Mouse (Mus musculus) hematopoietic stem cell, adult 5-6 weeks (primary cell): ENCODE data around the gene B3gnt2. TPM values are rescaled to one million over a fixed set of nuclear protein-coding genes. Genes with fewer than 3 reads are reported as not detected.

Experiments
- ATAC-seq, 2 experiments: fragments of 125-278 bp in 1 of 2; replicated peaks in 1 of 2; 2 replicates each; pipeline ENCODE4 v1.8.0; 2016 to 2017; ENCODE audit warnings: inconsistent platforms in 2 of 2, mild to moderate bottlenecking in 2 of 2, moderate number of reproducible peaks in 2 of 2, low read depth in 1 of 2, moderate TSS enrichment in 1 of 2; ENCODE audit not compliant: low FRiP score in 2 of 2, poor library complexity in 2 of 2, severe bottlenecking in 2 of 2, insufficient read depth in 1 of 2, low TSS enrichment in 1 of 2
- total RNA-seq: library from RNA; stranded (forward); fragments of 172-1452, 232-1000 nt; gene quantifications from 2 replicates; pipeline ENCODE4 v1.2.3, GENCODE M21; 2017

The B3gnt2 gene
- total RNA-seq, 1 experiment from 2014 or later, result 13.7 TPM

DNA sequence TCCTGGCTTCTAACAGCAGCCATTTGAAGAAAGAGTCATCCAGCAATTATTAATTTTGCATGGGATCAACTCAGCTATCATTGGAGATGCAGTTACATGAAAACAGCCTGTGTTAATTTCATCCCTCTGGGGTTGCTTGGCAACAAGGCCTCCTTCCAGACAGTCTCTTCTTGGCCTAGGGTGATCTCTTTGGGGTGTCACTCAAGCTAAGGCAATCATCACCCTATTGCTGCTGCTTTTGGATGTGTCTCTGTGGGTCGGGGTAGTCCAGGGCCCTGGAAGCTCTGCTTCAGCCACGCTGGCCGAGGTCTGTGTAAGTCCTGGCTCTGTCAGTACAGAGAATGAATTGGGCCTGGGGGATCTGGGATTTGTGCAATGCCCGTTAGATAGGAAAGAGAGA is 14.5 kb upstream of the B3gnt2 start:
- ATAC-seq, result no peak

DNA sequence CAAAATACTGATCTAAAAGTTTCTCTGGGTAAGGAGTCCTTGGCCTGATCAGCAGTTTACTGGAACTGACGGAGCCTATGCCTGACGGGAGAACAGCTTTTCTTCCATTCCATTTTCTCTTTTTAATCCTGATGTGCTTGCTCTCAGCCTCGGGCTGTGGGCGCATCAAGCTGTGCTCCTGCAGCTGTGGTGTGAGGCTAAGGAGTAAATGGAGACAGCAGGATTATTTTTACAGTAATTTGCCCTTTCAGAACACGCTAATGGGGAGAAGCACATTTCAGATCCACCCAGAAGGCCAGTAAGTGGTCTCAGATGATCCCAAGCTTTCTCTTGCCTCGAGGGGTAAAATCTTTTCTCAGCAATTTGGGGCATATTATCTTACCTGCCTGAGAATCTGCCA is 14.0 kb upstream of the B3gnt2 start:
- ATAC-seq, result no peak

DNA sequence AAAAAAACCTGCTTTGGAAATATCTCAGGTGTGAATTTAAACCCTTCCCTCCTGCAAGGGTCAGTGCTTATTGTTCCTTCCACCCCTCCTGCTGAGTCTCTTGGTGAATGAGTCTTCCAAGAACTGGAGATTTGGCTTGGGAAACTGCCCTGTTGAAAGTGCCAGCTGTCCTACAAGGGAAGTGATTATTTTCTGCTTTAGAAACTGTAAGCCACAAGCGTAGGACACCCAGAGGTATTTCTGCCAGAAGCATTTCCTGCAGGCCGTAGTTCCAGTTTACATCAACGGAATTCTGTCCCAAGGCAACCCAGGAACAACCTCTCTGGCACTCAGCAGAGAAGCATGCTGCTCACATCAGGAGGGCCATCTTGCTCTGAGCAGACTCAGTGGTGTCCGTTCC is 12.6 kb upstream of the B3gnt2 start:
- peak in 1 of 2 experiments; percentile 9; a peak in 1 of 4 replicates for ATAC-seq

DNA sequence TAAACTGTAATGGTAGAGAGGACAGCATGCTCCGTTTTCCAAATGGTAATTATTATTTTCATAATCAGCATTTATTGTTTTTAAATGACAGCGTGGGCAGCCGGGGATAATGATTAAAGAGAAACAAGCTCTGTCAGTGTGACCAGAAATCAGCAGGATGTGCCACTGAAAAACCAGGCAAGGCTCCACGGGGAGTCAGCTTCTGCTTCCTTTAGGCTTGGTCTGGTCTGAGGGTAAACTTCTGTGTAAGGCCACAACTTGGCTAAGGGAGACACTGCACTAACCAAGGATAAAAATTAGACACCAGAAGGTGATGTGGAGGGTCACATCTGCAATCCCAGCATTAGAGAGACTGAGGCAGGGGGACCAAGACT is 11.5 kb upstream of the B3gnt2 start:
- peak; percentile 5 to 39; a peak in 2 of 4 replicates for ATAC-seq

DNA sequence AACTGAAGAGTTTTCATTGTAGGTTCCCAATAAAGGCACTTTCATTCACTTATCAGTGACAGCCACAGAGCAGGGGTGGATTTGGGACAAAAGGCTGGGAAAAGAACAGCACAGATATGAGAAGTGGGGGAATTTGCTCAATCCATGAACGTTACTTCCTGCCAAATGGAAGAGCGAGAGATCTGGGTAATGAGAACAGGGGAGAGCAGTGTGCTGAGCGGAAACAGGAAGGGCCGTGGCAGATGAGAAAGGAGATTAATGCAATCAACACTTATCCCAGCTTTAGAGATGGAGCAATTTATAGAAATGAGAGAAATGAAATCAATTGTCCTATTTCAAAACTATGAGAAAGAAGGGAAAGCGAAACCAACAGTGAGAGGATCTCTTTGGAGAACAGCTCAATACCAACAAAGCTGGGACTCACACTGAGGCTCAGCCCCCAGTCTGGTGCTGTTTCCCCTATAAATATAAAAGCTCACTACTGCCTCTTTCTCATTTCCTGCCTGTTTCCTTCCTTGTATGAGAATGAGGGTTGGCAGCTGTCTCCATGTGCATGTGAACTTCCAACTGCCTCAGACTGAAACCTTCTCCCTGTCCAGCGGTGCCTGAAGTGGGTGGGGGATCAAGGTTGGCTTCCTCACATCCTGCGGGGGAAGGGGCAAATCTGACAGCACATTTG is 11.0 kb upstream of the B3gnt2 start:
- ATAC-seq, result peak; percentile 74 to 84

DNA sequence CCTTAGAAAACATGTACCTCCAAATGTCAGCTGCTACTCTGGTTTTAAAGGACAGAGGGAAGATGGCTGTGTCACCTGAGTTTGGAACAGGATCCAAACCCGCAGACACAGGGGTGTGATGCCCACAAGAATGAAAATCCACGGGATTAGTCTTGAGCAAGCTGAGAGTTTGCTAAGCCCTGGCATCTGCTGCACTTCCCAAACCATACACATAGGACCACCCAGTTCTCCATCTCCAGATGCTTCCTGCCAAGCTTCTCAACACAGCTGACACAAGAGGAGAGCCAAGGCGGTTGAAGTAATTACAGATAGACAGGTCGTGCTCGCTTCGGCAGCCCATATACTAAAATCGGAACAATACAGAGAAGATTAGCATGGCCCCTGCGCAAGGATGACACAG is 7.8 kb upstream of the B3gnt2 start:
- no peak for ATAC-seq

DNA sequence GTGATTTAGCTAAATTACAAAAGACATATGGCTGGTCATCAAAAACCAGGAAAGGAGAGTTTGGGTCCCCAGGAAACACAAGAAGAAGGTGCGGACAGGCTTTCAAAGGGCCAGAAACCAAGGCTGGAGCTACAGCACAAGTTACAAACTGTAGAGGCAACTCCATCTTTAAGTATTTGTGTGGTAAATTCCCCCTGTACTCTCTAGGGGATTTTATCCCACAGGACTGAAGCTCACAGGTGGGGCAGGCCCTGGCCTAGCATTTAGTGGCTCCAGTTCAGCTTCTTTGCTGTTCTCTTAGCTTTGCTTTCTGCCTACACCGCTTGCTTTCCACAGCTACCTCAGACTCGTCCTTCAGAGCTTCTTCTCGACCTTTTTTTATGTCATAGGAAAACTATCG is 6.9 kb upstream of the B3gnt2 start:
- ATAC-seq, result no peak

DNA sequence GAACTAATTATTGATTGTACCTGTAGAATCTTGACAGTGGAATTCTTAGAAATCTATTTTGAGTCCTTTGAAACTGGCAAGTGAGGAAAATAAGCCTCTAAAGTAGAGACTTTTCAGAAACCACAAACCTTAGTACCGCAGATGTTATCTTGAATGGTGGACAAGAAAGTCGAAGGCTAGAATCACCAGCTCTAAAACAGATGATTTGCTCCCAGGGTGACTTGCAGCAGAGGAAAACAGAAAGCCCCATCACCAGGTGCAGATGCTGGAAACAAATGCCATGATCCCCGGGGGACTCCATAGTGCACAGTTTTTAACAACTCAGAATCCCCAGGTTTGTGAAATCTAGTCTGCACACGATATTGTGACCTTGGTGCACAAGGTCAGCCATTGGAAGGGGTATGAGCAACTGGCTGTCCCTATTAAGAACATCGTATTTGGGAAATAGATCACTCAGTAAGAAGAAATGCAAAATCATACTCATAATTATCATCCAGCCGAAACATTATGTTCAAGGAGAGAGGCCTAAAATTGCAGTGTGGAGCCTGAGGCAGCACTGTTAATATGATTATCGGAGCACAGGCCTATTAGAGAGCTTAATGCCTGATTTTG is 5.0 kb upstream of the B3gnt2 start:
- peak; percentile 39 to 42; a peak in 2 of 4 replicates for ATAC-seq

DNA sequence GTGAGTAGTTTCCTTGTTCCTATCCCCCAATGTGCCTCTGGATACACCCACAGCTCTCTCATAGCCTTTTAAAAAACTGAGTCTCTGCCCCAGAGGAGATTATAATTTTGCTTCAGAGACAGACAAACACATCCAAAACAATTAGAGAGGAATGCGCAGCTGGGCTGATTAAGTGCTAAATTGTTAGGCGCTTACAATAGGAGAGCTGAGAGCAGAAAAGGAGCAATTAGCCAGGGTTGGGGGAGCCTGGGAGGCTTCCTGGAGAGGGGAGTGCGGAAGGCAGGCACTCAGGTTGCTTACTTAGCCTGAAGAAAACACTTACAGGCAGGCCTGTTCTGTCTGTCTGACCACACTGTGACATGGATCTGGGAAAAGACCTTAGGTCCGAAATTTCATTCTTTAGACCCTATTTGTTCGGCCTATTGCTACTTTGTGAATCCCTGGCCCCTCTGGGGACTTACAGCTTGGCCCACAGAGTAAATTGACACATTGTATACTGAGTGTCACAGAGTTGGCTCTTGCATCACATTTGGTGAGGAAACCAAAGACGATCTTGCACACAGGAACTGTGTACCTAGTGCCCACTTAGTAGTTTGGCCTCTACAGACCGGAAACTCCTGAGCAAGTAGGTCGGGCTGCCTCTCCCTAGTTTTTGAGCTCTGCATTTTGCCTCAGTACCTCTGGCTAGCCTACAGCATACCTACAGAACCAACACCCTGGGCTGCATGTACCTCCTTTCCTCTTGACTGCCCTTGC is 3.7 kb upstream of the B3gnt2 start:
- peak in 1 of 2 experiments; percentile 19; a peak in 1 of 4 replicates for ATAC-seq

DNA sequence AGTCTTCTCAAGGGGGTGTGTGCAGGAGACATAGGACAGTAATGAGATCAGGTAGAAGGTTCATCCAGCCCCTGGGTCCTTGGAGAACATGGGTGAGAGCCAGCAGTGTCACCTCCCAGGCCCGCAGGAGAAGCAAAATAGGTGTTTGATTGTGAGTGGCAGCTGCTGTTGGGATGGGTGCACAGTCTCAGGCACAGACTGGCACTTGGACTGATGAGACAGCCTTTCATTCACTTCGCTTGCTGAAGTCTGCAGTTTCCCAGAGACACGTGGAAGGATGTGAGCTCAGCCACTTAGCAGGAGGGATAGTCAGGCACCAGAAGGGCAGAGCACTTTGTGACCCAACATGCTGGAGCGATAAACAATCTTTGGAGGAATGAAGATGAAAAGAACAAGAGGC is 2.8 kb upstream of the B3gnt2 start:
- ATAC-seq, result no peak

DNA sequence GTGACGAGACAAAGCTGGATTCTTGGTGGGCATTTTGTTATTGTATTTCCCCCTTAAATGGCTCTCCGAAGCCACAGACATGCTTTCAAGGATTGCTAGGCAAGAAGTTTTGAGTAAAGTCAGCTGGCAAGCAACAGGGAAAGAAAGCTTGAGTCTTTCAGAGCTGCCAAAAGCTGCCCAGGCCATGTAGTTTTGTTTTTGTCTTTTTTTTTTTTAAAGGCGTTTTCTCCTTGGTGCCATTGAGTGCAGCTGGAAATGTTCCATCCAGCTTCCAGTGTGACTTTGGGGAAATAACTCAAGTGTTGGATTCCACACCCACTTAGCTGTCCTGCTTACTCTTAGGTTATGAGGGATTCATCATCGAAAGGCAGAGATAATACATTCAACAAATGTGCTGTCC is 554 bp upstream of the B3gnt2 start:
- no peak for ATAC-seq

DNA sequence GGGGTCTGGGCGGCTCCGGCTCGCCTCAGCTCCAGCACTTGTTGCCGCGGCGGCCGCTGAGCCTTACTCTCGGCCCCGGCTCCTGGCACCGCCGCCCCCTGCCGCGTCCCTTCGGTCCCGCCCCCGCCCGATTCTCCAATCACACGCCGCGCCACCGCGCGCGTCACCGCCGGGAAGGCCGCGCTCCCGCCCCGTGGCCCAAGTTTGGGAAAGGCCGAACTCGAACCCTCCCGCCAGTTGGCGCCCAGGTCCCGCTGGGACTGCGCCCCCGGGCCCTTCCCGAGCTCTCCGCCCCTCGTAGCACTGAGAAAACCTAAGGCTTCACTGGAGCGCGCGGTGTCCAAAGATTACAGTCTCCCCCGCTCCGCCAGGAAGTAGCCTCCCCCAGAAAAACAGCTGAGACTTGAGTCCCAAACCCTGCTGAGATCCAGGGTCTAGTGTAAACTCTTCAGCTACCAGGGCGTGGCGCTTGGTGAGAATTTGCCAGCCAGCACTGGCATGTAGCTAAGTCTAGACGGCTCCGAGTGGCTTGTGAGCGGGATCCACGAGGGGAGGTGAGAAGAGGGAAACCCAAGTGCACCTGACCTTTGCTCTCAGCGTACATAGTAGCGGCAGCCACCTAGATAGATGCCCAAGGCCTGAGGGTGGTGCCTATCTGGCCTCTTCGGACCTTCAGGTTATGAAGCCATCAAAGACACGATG is 977 bp downstream of the B3gnt2 start:
- ATAC-seq, result peak; percentile 63 to 66

DNA sequence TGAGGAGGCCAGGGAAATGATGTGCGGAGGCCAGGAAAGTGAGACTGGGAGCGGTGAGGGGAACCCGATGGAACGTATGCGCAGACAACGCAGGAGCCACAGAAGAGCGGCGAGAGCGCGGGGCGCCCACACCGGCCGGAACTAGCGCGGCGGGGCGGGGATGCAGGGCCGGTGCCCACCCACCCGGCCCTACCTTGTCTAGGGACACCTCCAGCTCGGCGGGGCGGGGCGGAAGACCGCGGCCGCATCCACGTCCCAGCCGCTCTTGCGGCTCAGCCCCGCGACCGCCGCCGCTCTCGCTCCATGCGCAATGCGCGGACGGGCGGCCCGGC is 1.5 kb downstream of the B3gnt2 start:
- ATAC-seq, result peak in 1 of 2 experiments; percentile 3; a peak in 2 of 4 replicates

DNA sequence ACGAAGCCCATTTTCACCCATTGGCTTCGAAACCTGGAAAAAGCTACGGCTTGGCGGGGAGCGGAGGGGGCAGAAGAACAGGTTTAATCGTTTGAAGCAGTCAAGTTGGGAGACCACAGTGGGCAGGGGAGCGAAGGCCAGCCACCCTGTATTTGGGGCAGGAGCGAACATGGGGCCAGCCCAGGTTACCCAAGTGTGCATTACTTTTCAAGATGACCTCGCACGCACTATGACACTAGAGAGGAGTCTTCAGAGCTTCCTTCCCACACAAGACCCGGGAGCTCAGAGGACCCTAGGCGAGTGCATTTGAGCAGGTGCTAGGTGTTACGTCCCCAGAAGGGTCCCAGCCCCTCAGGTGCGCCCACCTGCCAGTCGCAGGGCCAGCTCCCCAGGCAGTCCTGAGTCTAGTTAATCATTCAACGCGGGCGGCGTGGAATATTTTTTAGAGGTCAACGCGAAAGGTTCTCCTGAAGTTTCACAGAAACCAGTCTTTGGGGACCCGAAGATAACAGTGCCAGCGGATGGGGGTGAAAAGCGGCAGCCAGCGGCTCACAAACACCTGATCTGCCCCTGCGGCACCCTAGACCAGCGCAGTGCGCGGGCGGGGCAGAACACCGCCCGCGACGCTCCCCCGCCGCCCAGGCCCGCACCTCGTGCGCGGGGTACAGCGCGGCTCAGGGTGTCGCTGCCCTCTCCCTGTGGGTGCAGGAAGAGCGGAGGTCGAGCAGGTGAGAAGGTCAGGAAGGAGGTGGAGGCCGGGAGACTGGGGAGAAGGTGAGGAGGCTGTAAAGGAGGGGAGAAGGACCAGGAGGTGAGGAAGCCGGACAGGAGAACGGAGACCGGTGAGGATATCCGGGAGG is 2.1 kb downstream of the B3gnt2 start:
- ATAC-seq, result 0 out of 4 replicates have a peak, but pooled peaks of 1 of the 2 experiments have one; percentile 11

DNA sequence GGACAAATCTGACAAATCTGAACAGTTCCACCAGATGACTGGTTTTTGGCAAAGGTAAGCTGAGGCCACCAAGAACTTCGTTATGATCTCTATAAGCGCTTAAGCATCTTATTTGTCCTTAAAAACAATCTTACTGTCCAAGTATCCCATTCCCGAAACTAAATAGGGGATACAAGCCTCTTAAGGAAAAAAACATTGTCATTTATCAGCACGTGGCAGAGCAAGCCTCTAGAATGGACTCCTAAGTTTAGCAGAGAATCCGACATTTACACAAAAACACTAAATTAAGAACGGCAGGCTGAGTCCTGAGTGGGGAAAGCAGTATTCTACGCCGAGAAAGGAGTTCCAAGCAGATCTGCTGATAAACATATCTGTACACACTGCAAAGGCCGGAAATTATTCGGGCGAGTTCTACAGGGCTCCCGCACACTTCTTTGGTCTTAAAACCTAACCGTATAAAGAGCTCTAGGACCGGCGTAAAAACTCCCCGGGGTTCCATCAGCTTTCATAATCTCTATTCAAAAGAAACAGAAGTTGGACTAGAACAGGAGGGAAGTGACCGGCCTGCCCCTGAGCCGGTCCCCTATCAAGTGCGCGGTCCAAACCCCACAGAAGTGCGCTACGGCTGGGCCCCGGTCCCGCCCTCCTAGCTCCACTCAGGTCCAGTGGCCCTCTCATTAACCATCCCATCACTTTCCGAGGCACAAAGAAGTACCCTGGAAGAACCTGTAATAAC is 2.9 kb downstream of the B3gnt2 start:
- peak; percentile 12 to 14; a peak in 1 of 4 replicates for ATAC-seq

DNA sequence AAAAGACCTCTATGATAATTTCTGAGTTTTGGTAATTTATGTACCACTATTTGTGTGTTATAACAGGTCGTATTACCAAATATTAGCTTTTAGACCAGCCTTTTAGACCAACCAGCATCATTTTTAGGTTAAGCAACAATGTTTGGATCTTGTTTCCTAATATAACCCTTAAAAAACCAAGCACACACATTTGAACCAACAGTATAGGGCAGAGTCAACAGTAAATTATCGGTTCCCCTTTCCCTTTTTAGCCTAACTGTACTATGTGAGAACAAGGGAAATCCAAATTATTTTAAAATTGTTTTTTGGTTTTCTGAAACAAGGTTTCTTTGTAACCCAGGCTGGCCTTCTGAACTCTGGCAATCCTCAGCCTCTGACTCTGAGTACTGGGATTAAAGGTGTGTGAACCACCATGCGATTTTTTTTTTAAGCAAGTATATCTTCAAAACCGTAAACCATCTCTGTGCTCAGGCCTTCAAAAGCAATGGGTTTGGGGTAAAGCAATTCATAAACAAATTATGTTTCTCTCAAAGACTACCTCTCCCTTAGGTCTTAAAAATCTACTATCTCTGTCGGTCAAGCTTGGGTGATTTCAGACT is 3.6 kb downstream of the B3gnt2 start:
- ATAC-seq, result no peak
